Mouse (Mus musculus) midbrain, postnatal 0 days (tissue): Measurements from ENCODE around the gene Snrpa. TPM values are rescaled to one million over a fixed set of nuclear protein-coding genes. Genes with fewer than 3 reads are reported as not detected.

Source experiments
- ATAC-seq: fragments of 200-750 bp; cut with Nextera tagmentation; 2 replicates; pipeline ENCODE4 v1.8.0; 2017; ENCODE audit warnings: moderate number of reproducible peaks, mild to moderate bottlenecking, moderate TSS enrichment, moderate library complexity; ENCODE audit not compliant: low FRiP score
- DNase-seq: peaks from one replicate; pipeline ENCODE4 v3.0.0-alpha.2; 2015; ENCODE audit warnings: low spot score
- H3K27ac ChIP-seq: fragments of 300-500 bp; sonication (generic); 2 replicates; pipeline ENCODE4 v1.5.1; 2014; ENCODE audit warnings: low read depth, mild to moderate bottlenecking, low read length, mixed read lengths
- H3K27me3 ChIP-seq: fragments of 300-500 bp; sonication (generic); 2 replicates; pipeline ENCODE4 v1.6.1; 2014; ENCODE audit warnings: low read length, control low read depth, mixed read lengths; ENCODE audit not compliant: insufficient read depth
- H3K36me3 ChIP-seq: fragments of 300-500 bp; sonication (generic); 2 replicates; pipeline ENCODE4 v1.6.1; 2014; ENCODE audit warnings: low read length, control low read depth, mixed read lengths; ENCODE audit not compliant: insufficient read depth
- H3K4me1 ChIP-seq: fragments of 300-500 bp; sonication (generic); 2 replicates; pipeline ENCODE4 v1.6.1; 2014; ENCODE audit warnings: mild to moderate bottlenecking, control low read depth, antibody characterized with exemption, low read length, mixed read lengths; ENCODE audit not compliant: insufficient read depth
- H3K4me2 ChIP-seq: fragments of 300-500 bp; sonication (generic); 2 replicates; pipeline ENCODE4 v1.6.1; 2014; ENCODE audit warnings: low read depth, mild to moderate bottlenecking, low read length, mixed read lengths; ENCODE audit not compliant: poor library complexity, severe bottlenecking
- H3K4me3 ChIP-seq: fragments of 300-500 bp; sonication (generic); 2 replicates; pipeline ENCODE4 v1.5.1; 2014; ENCODE audit warnings: low read depth, mild to moderate bottlenecking, low read length, moderate library complexity
- H3K9ac ChIP-seq: fragments of 300-500 bp; sonication (generic); replicated peaks from 2 replicates; pipeline ENCODE4 v1.6.1; 2014; ENCODE audit warnings: mild to moderate bottlenecking, low read length, moderate library complexity, mixed read lengths; ENCODE audit not compliant: poor library complexity, severe bottlenecking
- H3K9me3 ChIP-seq: fragments of 300-500 bp; sonication (generic); 2 replicates; pipeline ENCODE4 v1.6.1; 2016; ENCODE audit warnings: low read length, control low read depth
- CTCF ChIP-seq: IDR thresholded peaks from 2 replicates; pipeline ENCODE4 v1.5.1; 2016; ENCODE audit warnings: antibody characterized with exemption, mild to moderate bottlenecking
- WGBS: fragments of 180-500 bp; shearing (Covaris S2); extraction: QIAGEN DNeasy Blood & Tissue Kit; methylation state at CpG from one replicate; pipeline ENCODE4 v1.1.7; 2014; 5-methylcytosine and 5-hydroxymethylcytosine counted together
- polyA plus RNA-seq: library from polyadenylated mRNA; unstranded; fragments of >200 nt; fragmentation: Nextera tagmentation; extraction: Ambion mirVana; gene quantifications from 2 replicates; pipeline ENCODE4 v1.2.1, GENCODE M21; 2015
- total RNA-seq: library from RNA; depleted of rRNA; stranded (reverse); fragments of >200 nt; gene quantifications from 2 replicates; pipeline ENCODE4 v1.2.3, GENCODE M21; 2014

Gene Snrpa
- total and polyA plus RNA-seq, 2 experiments from 2014 or later: 142 to 147 TPM

GRCm38 (mm10) chr7:27227676-27228075, 31.6 kb upstream of the Snrpa start:
- Histone ChIP-seq H3K4me1 (peaks cover 33% of the 10 kb centered on the region), H3K4me2 (peak overlapping the region; percentile 91), H3K27ac (peak overlapping the region; percentile 81), H3K9ac (peak overlapping the region; percentile 86), H3K36me3 (no peaks in the 10 kb centered on the region), H3K4me3 (peak overlapping the region; percentile 78), H3K9me3 (no peaks in the 10 kb centered on the region), H3K27me3 (no peaks in the 10 kb centered on the region)
- DNase-seq: peak; percentile 6
- ATAC-seq: no peak
- no peak for TF ChIP-seq CTCF
- WGBS: 1% methylated on average over 10 of the region's 10 CpGs

GRCm38 (mm10) chr7:27227276-27227675, 31.2 kb upstream of the Snrpa start:
- Histone ChIP-seq H3K9ac (peak overlapping the region; percentile 86), H3K36me3 (no peaks in the 10 kb centered on the region), H3K4me3 (peak overlapping the region; percentile 78), H3K4me1 (peaks cover 33% of the 10 kb centered on the region), H3K4me2 (peak overlapping the region; percentile 91), H3K27ac (peak overlapping the region; percentile 81; the same call in 1 of the 2 replicates), H3K27me3 (no peaks in the 10 kb centered on the region), H3K9me3 (no peaks in the 10 kb centered on the region)
- ATAC-seq (no peak), DNase-seq (no peak)
- TF ChIP-seq CTCF: no peak
- 26% methylated on average over 9 of the region's 9 CpGs for WGBS

DNA sequence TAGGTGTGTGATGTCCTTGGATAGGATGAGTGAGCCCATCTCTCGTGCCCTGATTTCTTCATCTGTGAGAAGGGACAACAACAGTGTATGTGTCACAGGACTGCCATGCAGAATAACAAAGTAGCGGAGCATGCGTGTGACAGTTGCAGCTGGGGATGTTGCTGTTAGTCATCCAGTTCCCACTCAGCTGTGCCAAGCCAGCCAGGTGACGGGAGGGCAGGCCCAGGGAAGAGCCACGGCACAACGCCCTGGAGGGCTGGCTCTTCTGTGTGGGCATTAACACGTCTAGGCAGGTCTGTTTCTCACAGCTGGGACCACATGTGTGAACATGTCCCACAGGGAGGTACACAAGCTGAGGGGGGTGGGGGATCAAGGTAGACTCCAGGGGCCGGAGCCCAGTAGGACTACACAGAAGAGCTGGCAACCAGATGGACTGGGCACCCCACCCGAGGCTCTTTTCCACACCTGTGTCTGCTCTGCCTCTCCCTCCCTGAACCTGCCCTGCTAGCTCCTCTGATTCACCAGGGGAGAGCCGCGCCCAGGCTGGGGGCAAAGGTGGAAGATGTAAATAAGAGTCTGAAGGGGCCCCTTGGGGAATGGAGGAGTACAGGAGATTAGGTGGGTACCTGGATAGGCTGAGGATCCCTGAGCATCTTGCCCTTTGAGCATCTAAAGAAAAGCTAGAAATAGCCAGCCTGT, 29.0 kb upstream of the Snrpa start:
- Histone ChIP-seq H3K36me3 (no peaks in the 10 kb centered on the region), H3K4me3 (peak overlapping the region; percentile 78), H3K27ac (no peak overlapping the region), H3K27me3 (no peaks in the 10 kb centered on the region), H3K9ac (peak overlapping the region; percentile 86), H3K4me1 (peaks cover 33% of the 10 kb centered on the region), H3K9me3 (no peaks in the 10 kb centered on the region), H3K4me2 (peak overlapping the region; percentile 91)
- ATAC-seq (no peak), DNase-seq (no peak)
- no peak for TF ChIP-seq CTCF
- WGBS: 73% methylated on average over 11 of the region's 11 CpGs

- 90% methylated on average over 1 of the region's 1 CpGs for WGBS
- no peak for TF ChIP-seq CTCF
- H3K9me3 ChIP-seq: no peaks in the 10 kb centered on the region
Measured at GRCm38 (mm10) chr7:27222538-27222937, 26.5 kb upstream of the Snrpa start.

DNA sequence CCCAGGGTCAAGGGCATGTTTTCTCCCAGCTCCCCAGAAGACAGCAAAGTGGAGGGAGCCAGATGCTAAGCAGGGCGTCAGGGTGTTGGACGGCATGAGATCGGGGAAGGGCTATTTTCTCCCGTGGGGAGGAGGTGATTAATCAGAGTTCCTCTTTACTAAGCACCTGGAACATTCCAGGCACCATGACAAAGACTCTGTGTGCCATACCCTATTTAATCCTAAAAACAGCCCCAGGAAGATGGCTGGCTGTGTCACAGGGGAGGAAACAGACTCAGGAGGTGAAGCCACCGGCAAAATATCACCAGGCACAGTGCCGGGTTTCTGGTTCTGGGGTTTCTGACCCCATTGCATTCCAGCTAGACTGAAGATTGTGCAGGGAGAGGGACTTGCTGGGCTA, 25.9 kb upstream of the Snrpa start:
- no peaks in the 10 kb centered on the region for H3K9me3 ChIP-seq
- H3K4me2 ChIP-seq: no peak overlapping the region
- no peak overlapping the region; the same call in 1 of the 2 replicates for H3K9ac ChIP-seq
- ATAC-seq: no peak
- H3K36me3 ChIP-seq: peaks cover 9% of the 10 kb centered on the region; the same call in 1 of the 2 replicates
- H3K4me1 ChIP-seq: peaks cover 31% of the 10 kb centered on the region
- TF ChIP-seq CTCF: no peak
- 87% methylated on average over 6 of the region's 6 CpGs for WGBS
- no peak overlapping the region for H3K27ac ChIP-seq
- H3K4me3 ChIP-seq: no peak overlapping the region
- no peak for DNase-seq
- no peaks in the 10 kb centered on the region for H3K27me3 ChIP-seq

More at GRCm38 (mm10) chr7:27222538-27222937, 26.5 kb upstream of the Snrpa start:
- Histone ChIP-seq H3K27me3 (no peaks in the 10 kb centered on the region), H3K9ac (no peak overlapping the region), H3K27ac (no peak overlapping the region), H3K4me2 (no peak overlapping the region), H3K36me3 (peaks cover 6% of the 10 kb centered on the region; the same call in 1 of the 2 replicates), H3K4me3 (no peak overlapping the region), H3K4me1 (peaks cover 33% of the 10 kb centered on the region)
- no peak for DNase-seq
- ATAC-seq: no peak

DNA sequence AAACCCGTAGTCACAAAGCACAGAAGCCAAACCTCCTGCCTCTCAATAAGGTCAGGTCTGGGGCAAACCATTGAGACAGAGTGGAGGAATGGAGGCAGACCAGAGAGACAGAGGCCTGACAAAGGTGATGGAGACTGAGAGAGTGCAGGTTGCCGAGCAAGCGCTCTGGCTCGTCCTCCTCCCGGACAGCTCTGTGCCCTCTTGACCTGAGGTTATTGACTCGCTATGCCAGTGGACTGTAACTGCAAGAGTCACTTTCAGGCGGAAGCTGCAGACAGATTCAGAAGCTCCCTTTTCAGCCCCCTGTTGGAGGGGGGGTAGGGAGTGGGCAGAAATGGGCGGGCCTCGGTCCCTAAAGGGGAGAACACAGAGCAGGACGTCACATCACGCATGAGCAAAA, 23.9 kb upstream of the Snrpa start:
- Histone ChIP-seq H3K9ac (no peak overlapping the region), H3K27ac (no peak overlapping the region), H3K27me3 (no peaks in the 10 kb centered on the region), H3K4me3 (no peak overlapping the region), H3K9me3 (no peaks in the 10 kb centered on the region), H3K4me2 (no peak overlapping the region), H3K4me1 (peaks cover 12% of the 10 kb centered on the region; the same call in 1 of the 2 replicates), H3K36me3 (peaks cover 19% of the 10 kb centered on the region; the same call in 1 of the 2 replicates)
- ATAC-seq: no peak
- 84% methylated on average over 11 of the region's 11 CpGs for WGBS
- no peak for DNase-seq
- TF ChIP-seq CTCF: no peak
